In the genomic region with DNA sequence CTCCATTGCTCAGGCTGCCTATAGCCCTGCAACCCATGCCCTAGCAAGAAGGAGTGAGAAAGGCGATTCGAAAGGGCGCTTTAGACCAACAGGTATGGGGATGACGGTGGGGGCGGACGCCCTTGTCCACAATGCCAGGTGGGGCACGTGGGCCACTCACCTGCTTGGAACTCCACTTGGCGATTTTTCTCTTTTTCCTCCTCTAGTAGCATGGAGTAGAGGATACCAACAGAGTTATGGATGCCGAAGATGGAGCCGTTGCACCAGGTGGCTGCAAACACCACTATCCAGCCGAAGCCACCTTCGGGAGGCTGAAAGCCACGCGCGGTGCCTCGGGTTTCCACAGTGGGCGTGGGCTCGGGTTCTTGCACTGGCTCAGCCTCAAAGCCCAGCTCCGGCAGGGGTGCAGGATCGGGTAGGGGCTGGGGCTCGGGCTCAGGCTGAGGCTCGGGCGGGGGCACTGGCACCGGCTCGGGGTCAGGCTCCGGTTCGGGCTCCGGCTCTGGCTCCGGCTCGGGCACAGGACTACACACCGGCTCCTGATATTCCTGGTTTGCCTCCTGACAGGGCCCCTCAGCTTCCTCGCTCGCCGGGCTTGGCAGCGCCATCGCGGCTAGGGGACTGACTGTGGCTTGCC, we compare ENCODE assay signal across 8 mouse cellular contexts. TPM values are rescaled to one million over a fixed set of nuclear protein-coding genes. Genes with fewer than 3 reads are reported as not detected.
DNase-seq lines count a peak whose midpoint lies in the region; ATAC-seq and TF ChIP-seq lines count a peak whose summit lies in the region.

No protein-coding gene starts in this region.

- H3K36me3 ChIP-seq in heart, postnatal 0 days (replicated peaks; ENCODE audit: control insufficient read depth, insufficient read depth, low read length): no peaks in the 10 kb centered on the region
- H3K36me3 ChIP-seq in liver, embryonic 12.5 days: no peaks in the 10 kb centered on the region
- no peaks in the 10 kb centered on the region for H3K36me3 ChIP-seq in neural tube, embryonic 14.5 days (ENCODE audit: control insufficient read depth, insufficient read depth, low read length)

- peak overlapping the region; percentile 55 for H3K9ac ChIP-seq in heart, postnatal 0 days (replicated peaks; ENCODE audit: low read depth, low read length)
- peak overlapping the region; percentile 12; the same call in 1 of the 2 replicates for H3K9ac ChIP-seq in liver, embryonic 12.5 days
- H3K9ac ChIP-seq in neural tube, embryonic 14.5 days (replicated peaks; ENCODE audit: low read depth, low read length): peak overlapping the region; percentile 46

- no peaks in the 10 kb centered on the region for H3K9me3 ChIP-seq in heart, postnatal 0 days (replicated peaks; ENCODE audit: control insufficient read depth, low read length)
- no peaks in the 10 kb centered on the region for H3K9me3 ChIP-seq in liver, embryonic 12.5 days (replicated peaks)
- no peaks in the 10 kb centered on the region for H3K9me3 ChIP-seq in neural tube, embryonic 14.5 days (ENCODE audit: control insufficient read depth, low read length)

- DNase-seq in adrenal gland, postnatal 14 days: peak; percentile 29
- no peak for DNase-seq in adrenal gland, postnatal 36 days
- DNase-seq in right cerebral cortex, postnatal 25 days: peak; percentile 12
- no peak for DNase-seq in right cerebral cortex, postnatal 14 days
- DNase-seq in heart, postnatal 0 days (ENCODE audit: low spot score): no peak
- DNase-seq in natural killer cell, adult 2 months (ENCODE audit: low spot score in 2 of 2): no peak

- TF ChIP-seq EP300 in heart, postnatal 0 days (IDR thresholded peaks at IDR 0.05; ENCODE audit: low read depth): no peak

- H3K27me3 ChIP-seq in heart, postnatal 0 days (ENCODE audit: control insufficient read depth, insufficient read depth, low read length): peaks cover 31% of the 10 kb centered on the region; the same call in 1 of the 2 replicates
- H3K27me3 ChIP-seq in liver, embryonic 12.5 days (replicated peaks): peaks cover 61% of the 10 kb centered on the region
- H3K27me3 ChIP-seq in neural tube, embryonic 14.5 days (ENCODE audit: control insufficient read depth, insufficient read depth, low read length): peaks cover 22% of the 10 kb centered on the region

- 21% methylated on average over 36 of the region's 37 CpGs for WGBS in heart, postnatal 0 days
- 15% methylated on average over 37 of the region's 37 CpGs for WGBS in liver, embryonic 12.5 days (ENCODE audit: insufficient replicate concordance)
- 20% methylated on average over 32 of the region's 37 CpGs for WGBS in neural tube, embryonic 14.5 days

- no peak for TF ChIP-seq CTCF in heart, postnatal 0 days (IDR thresholded peaks at IDR 0.05; ENCODE audit: low read depth)

- peak; percentile 47 for ATAC-seq in heart, postnatal 0 days (ENCODE audit: insufficient read depth, low read depth)
- ATAC-seq in liver, embryonic 12.5 days: no peak
- peak; percentile 15 for ATAC-seq in neural tube, embryonic 14.5 days (ENCODE audit: low read depth)

- H3K4me2 ChIP-seq in heart, postnatal 0 days (ENCODE audit: low read depth, low read length): peak overlapping the region; percentile 83
- peak overlapping the region; percentile 68 for H3K4me2 ChIP-seq in liver, embryonic 12.5 days
- peak overlapping the region; percentile 68 for H3K4me2 ChIP-seq in neural tube, embryonic 14.5 days (ENCODE audit: low read depth, low read length)

- H3K4me1 ChIP-seq in heart, postnatal 0 days (ENCODE audit: control insufficient read depth, insufficient read depth): no peaks in the 10 kb centered on the region
- no peaks in the 10 kb centered on the region for H3K4me1 ChIP-seq in liver, embryonic 12.5 days
- H3K4me1 ChIP-seq in neural tube, embryonic 14.5 days (ENCODE audit: control insufficient read depth, insufficient read depth, low read length): no peaks in the 10 kb centered on the region

- H3K27ac ChIP-seq in heart, postnatal 0 days (ENCODE audit: low read depth): peak overlapping the region; percentile 82; the same call in 1 of the 2 replicates
- H3K27ac ChIP-seq in liver, embryonic 12.5 days: no peak overlapping the region
- peak overlapping the region; percentile 52; the same call in 1 of the 2 replicates for H3K27ac ChIP-seq in neural tube, embryonic 14.5 days (ENCODE audit: low read depth, low read length)

- H3K4me3 ChIP-seq in heart, postnatal 0 days (ENCODE audit: low read depth, low read length): peak overlapping the region; percentile 61
- peak overlapping the region; percentile 45 for H3K4me3 ChIP-seq in liver, embryonic 12.5 days
- H3K4me3 ChIP-seq in neural tube, embryonic 14.5 days (ENCODE audit: low read depth, low read length): peak overlapping the region; percentile 48

RNA-seq across cellular contexts. Expression of a gene that starts 0.5 kb away (rescaled TPM):
- total RNA-seq in adrenal gland, postnatal 14 days (2021): 34.7 and 54.2 TPM in 2 replicates
- 10 to 100 TPM; 33.0 to 54.0 TPM for total RNA-seq in adrenal gland, postnatal 36 days (2021)
- total RNA-seq in heart, postnatal 0 days (2014; rRNA removed; ENCODE audit: low replicate concordance): 23.2 and 59.5 TPM in 2 replicates
- 14.1 and 16.0 TPM in 2 replicates for polyA plus RNA-seq in heart, postnatal 0 days (2015; fragmentation: Nextera tagmentation; extraction: Ambion mirVana)
- polyA plus RNA-seq in liver, embryonic 12.5 days (2016; fragmentation: Nextera tagmentation; extraction: Ambion mirVana): 3.7 and 3.9 TPM in 2 replicates
- 25.2 and 30.3 TPM in 2 replicates for polyA plus RNA-seq in neural tube, embryonic 14.5 days (2014; fragmentation: Nextera tagmentation; extraction: Ambion mirVana)

Comparison
In these comparisons a context has a peak if more than half of its experiments do, and no peak if none do; other contexts are left out.
1. DNase-seq: peak in adrenal gland, postnatal 14 days (single experiment) and right cerebral cortex, postnatal 25 days (single experiment); none in adrenal gland, postnatal 36 days (0 of 2), right cerebral cortex, postnatal 14 days (single experiment), heart, postnatal 0 days (single experiment) and natural killer cell, adult 2 months (0 of 2).
2. Peak in every context shown above with its lines, with median percentiles within 50 percentile points of each other: H3K4me2 ChIP-seq, H3K4me3 ChIP-seq and H3K9ac ChIP-seq.